Mouse (Mus musculus): ENCODE measurements at regions not wholly inside any gene's neighbourhood (a gene's known extent, or its start where the extent isn't known, plus 50 kb on each side); places are given as distances from the start of the nearest gene placed in this dataset.
"Not testable (repeated sequence)": the region's sequence is repeated elsewhere in the genome, so short reads cannot be mapped to it uniquely, and the experiment has no call there.

DNA sequence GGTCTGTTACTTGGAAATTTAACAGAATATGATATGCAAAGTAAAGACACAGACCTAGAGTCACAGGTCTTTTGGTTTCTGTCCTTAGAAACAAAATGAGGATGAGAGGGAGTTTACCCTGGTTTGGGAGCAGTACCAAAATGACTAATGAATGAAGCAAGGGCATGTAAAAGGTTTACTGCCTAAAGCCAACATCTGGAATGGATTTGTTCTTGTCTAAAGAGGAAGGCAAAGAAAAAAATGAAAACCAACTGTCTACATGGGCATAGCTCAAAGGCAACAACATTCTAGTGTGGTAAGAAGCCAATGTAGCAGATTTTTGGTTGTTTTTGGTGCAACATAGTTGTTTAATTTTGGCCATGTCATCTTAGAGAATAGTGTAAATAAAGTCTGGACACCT, 203.5 kb upstream of the Diaph2 start:
- H3K27ac ChIP-seq: no peak overlapping the region

DNA sequence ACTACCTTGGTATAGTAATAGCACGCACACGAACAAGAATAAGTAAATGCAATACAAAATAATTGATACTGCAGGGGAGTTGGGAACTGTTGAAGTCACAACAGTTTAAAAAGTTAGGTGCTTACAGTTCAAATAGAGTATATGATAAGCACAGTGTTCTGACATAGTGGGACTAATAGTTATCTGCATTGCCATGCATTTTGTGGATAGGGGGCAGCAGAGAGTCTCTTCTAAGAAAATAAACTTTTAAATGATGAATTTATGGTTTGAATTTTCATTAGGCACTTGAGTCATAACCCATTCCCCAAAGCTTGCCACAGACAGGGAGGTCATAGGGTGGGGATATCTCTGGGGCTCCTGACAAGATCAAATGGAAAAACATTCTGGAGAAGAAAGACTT, 201.9 kb upstream of the Diaph2 start:
- H3K36me3 ChIP-seq: no peaks in the 10 kb centered on the region
- H3K9me3 ChIP-seq: no peaks in the 10 kb centered on the region
- H3K4me1 ChIP-seq: no peaks in the 10 kb centered on the region
- no peak overlapping the region for H3K27ac ChIP-seq
- WGBS: 78% methylated on average over 2 of the region's 2 CpGs
- no peak overlapping the region for H3K4me2 ChIP-seq
- no peak for ATAC-seq (ENCODE audit: borderline replicate concordance, extremely low read depth, low FRiP score, low TSS enrichment)
- H3K27me3 ChIP-seq: no peaks in the 10 kb centered on the region
- H3K4me3 ChIP-seq: no peak overlapping the region
- H3K9ac ChIP-seq: no peak overlapping the region

More for the DNA sequence above, 203.5 kb upstream of the Diaph2 start:
- ATAC-seq (ENCODE audit: borderline replicate concordance, extremely low read depth, low FRiP score, low TSS enrichment): no peak
- H3K9ac ChIP-seq: no peak overlapping the region
- no peak overlapping the region for H3K4me3 ChIP-seq
- no peaks in the 10 kb centered on the region for H3K27me3 ChIP-seq
- no peaks in the 10 kb centered on the region for H3K36me3 ChIP-seq
- no peak overlapping the region for H3K4me2 ChIP-seq
- H3K4me1 ChIP-seq: no peaks in the 10 kb centered on the region
- no peaks in the 10 kb centered on the region for H3K9me3 ChIP-seq

DNA sequence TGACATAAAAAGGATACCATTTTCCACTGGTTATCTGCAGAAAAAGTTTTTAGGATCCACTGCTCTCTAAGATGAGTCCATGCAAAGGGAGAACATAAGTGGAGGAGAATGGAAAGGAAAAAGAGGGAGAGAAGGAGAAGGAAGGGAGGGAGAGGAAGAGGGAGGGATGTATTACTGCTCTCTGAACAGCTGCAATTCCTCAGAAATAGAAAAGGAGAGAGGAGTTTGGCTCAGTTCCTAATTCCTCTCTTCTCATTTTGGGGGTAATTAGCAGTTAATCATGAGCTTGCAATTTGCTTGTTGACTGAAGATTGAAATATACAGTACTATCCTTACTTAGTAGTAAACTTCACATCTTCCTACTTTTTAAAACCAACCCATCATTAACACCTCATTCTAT, 193.5 kb upstream of the Diaph2 start:
- Histone ChIP-seq H3K4me3 (no peak overlapping the region), H3K27me3 (no peaks in the 10 kb centered on the region), H3K4me2 (no peak overlapping the region), H3K9me3 (no peaks in the 10 kb centered on the region), H3K4me1 (no peaks in the 10 kb centered on the region), H3K27ac (no peak overlapping the region), H3K36me3 (no peaks in the 10 kb centered on the region), H3K9ac (no peak overlapping the region)
- peak; percentile 70; the same call in 1 of the 2 replicates for ATAC-seq (ENCODE audit: borderline replicate concordance, extremely low read depth, low FRiP score, low TSS enrichment)

DNA sequence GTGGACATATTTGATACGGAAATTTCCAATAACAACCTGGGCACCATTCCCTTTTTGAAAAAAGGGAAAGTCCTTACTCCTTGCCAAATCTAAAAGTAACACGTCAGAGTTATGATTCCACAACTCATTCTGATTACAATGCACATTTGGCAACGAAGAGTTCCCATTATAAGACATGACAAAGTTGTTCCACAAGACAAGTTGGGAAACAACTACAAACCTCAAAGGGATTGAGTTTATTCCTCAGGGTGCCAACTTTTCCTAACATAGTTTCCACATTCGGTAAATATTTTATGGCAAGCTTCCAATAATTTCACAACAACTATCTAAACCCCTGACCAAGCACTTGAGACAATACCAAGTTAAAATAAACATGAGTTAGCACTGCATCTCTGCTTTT, 150.1 kb upstream of the Diaph2 start:
- 55% methylated on average over 4 of the region's 4 CpGs for WGBS
- Histone ChIP-seq H3K9me3 (no peaks in the 10 kb centered on the region), H3K27me3 (no peaks in the 10 kb centered on the region), H3K4me1 (no peaks in the 10 kb centered on the region), H3K27ac (no peak overlapping the region), H3K4me2 (no peak overlapping the region), H3K9ac (no peak overlapping the region), H3K4me3 (no peak overlapping the region), H3K36me3 (no peaks in the 10 kb centered on the region)
- ATAC-seq (ENCODE audit: borderline replicate concordance, extremely low read depth, low FRiP score, low TSS enrichment): no peak

DNA sequence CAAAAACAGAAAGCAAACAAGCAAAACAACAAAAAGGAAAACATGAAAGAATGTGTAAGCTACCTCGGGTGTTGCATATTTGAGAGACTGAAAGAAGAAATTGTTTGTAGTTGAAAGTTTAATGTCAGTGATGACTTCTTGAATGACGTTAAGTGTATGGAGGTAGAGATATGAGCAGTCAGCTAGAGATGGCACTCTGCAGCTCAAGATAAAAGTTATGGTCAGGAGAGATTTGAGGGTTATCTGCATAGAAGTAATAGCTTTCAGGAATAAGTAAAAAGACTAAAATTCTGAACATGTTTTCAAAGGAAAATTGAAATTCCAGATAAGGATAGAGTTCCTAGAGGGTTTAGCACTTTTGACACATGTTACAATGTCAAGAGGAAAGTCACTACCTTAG, 141.7 kb upstream of the Diaph2 start:
- H3K4me1 ChIP-seq: no peaks in the 10 kb centered on the region
- H3K27ac ChIP-seq: no peak overlapping the region
- no peaks in the 10 kb centered on the region for H3K9me3 ChIP-seq
- ATAC-seq (ENCODE audit: borderline replicate concordance, extremely low read depth, low FRiP score, low TSS enrichment): no peak
- no peak overlapping the region for H3K9ac ChIP-seq
- H3K36me3 ChIP-seq: no peaks in the 10 kb centered on the region
- H3K4me3 ChIP-seq: no peak overlapping the region
- H3K4me2 ChIP-seq: no peak overlapping the region
- H3K27me3 ChIP-seq: no peaks in the 10 kb centered on the region
- 63% methylated on average over 2 of the region's 2 CpGs for WGBS

DNA sequence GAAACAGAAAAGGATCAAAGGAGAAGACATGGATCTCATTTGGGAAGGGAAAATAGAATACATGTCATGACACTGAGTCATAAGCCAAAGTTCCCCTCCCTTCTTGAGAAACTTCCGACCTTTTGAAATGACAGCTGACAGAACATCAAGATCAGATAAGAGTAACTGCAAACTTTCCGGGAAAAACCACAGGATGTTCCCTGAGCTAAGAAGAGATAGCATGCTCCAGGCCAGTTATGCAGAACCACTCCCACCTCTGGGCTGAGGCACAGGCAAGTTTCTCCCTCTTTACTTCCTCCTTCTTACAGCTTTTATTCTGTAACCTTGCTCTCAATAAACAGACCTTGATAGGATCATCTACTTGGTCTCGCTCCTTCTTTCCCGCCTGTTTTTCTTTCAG, 138.0 kb upstream of the Diaph2 start:
- H3K27ac ChIP-seq: not testable (repeated sequence)

DNA sequence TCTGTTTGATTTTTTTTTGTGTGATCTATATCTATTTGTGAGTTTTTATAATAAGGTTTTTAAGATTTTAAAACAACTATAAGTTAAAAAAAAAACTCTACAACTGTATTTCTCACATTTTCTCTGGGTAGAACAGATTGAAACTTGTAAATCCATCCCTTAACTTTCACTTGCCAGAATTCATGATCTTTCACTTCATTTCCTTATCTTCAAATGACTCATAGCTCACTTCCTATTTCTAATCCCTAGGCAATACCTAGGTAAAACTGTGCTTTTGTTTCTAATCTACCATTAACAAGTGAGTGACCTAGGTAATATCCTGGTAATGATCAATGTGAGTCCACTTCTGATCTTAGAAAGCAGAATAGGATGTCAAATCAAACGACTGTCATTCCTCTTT, 112.5 kb upstream of the Diaph2 start:
- Histone ChIP-seq H3K4me2 (no peak overlapping the region), H3K36me3 (no peaks in the 10 kb centered on the region), H3K4me3 (no peak overlapping the region), H3K9ac (no peak overlapping the region), H3K27me3 (no peaks in the 10 kb centered on the region), H3K27ac (no peak overlapping the region), H3K9me3 (no peaks in the 10 kb centered on the region), H3K4me1 (no peaks in the 10 kb centered on the region)
- 39% methylated on average over 1 of the region's 1 CpGs for WGBS
- no peak for ATAC-seq (ENCODE audit: borderline replicate concordance, extremely low read depth, low FRiP score, low TSS enrichment)

More for the DNA sequence above, 138.0 kb upstream of the Diaph2 start:
- not testable (repeated sequence) for H3K27me3 ChIP-seq; H3K9ac ChIP-seq; H3K4me1 ChIP-seq; H3K4me2 ChIP-seq; H3K36me3 ChIP-seq; H3K9me3 ChIP-seq; ATAC-seq (ENCODE audit: borderline replicate concordance, extremely low read depth, low FRiP score, low TSS enrichment); H3K4me3 ChIP-seq
- 77% methylated on average over 4 of the region's 4 CpGs for WGBS

DNA sequence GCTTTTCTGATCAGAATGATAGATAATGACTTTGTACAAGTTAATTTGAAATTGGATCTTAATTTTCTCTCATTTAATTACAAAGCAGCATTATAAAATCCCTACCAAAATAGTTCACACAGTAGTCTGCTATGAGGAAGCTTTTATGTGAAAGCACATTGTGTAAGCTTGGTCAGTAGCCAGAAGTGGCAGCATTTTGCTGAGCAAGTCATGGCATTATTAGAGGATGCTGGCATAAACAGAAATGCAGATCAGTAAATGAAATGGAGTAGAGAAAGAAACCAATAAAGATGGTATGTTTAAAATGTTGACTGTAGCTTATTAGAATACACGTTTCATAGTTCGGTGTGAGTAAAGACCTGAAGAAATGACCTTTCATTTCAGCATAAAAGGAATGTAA, 104.4 kb upstream of the Diaph2 start:
- no peak for ATAC-seq (ENCODE audit: borderline replicate concordance, extremely low read depth, low FRiP score, low TSS enrichment)
- Histone ChIP-seq H3K4me1 (no peaks in the 10 kb centered on the region), H3K9ac (no peak overlapping the region), H3K27ac (no peak overlapping the region), H3K4me2 (no peak overlapping the region), H3K36me3 (no peaks in the 10 kb centered on the region), H3K4me3 (no peak overlapping the region), H3K27me3 (no peaks in the 10 kb centered on the region), H3K9me3 (no peaks in the 10 kb centered on the region)
- WGBS: 63% methylated on average over 2 of the region's 2 CpGs

DNA sequence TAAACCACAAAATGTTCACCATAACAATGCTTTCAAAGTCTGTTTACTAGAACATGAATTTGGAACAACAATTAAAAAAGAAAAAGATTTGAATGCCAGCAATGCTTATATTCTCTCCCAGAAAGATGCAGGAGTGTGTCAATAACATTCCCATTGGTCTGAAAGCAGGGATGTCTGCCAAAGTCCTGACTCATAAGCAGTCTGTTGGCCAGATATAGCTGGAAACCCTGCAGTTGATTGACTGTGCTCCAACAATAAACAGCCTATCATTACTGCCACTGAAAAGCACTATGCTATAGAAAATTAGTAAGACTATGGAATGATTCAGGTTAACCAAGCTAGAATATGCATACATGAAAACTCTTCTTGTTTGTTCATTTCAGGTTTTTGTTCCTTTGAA, 92.6 kb upstream of the Diaph2 start:
- no peak overlapping the region for H3K4me3 ChIP-seq
- no peaks in the 10 kb centered on the region for H3K9me3 ChIP-seq
- no peaks in the 10 kb centered on the region for H3K36me3 ChIP-seq
- no peaks in the 10 kb centered on the region for H3K4me1 ChIP-seq
- no peak overlapping the region for H3K27ac ChIP-seq
- no peak overlapping the region for H3K4me2 ChIP-seq
- peak; percentile 82; the same call in 1 of the 2 replicates for ATAC-seq (ENCODE audit: borderline replicate concordance, extremely low read depth, low FRiP score, low TSS enrichment)
- H3K9ac ChIP-seq: no peak overlapping the region
- no peaks in the 10 kb centered on the region for H3K27me3 ChIP-seq

DNA sequence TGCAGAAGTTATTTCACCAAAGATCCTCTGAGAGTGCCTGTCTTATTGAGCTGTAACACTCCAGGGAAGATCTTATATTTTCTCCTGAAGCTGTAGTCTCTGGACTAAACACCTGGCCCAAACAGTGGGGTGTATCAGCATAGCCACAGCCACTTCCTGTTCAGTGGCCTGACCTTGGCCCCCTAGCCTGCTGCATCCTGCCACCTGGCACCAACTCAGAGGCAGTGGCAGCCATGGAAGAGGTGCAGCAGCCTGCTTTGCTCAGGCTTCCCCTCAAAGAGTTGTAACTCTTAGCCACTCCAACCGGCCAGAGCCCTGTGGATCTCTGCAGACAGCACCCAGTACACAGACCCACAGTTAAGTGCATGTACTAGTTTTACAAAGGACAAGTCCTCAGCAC, 58.9 kb upstream of the Diaph2 start:
- Histone ChIP-seq H3K27ac (no peak overlapping the region), H3K9ac (no peak overlapping the region), H3K27me3 (no peaks in the 10 kb centered on the region), H3K4me1 (no peaks in the 10 kb centered on the region), H3K4me2 (no peak overlapping the region), H3K36me3 (no peaks in the 10 kb centered on the region), H3K4me3 (no peak overlapping the region), H3K9me3 (no peaks in the 10 kb centered on the region)
- whole genome bisulfite sequencing: 56% methylated on average over 1 of the region's 1 CpGs
- no peak for ATAC-seq (ENCODE audit: borderline replicate concordance, extremely low read depth, low FRiP score, low TSS enrichment)
